Mouse (Mus musculus) macrophage (primary cell): ENCODE results near the gene Lck. TPM values are rescaled to one million over a fixed set of nuclear protein-coding genes. Genes with fewer than 3 reads are reported as not detected.
"Not testable (repeated sequence)": the region's sequence is repeated elsewhere in the genome, so short reads cannot be mapped to it uniquely, and the experiment has no call there.

ENCODE experiments used
- H3K27ac ChIP-seq: fragments of 350-480 bp; formaldehyde crosslinking; 2 replicates; pipeline ENCODE4 v1.9.0; 2021
- H3K36me3 ChIP-seq: fragments of 350-480 bp; formaldehyde crosslinking; 2 replicates; pipeline ENCODE4 v1.9.0; 2021; ENCODE audit errors: inconsistent target
- H3K4me3 ChIP-seq: fragments of 350-480 bp; formaldehyde crosslinking; 2 replicates; pipeline ENCODE4 v1.9.0; 2021; ENCODE audit errors: inconsistent target
- H3K79me2 ChIP-seq: fragments of 350-480 bp; formaldehyde crosslinking; 2 replicates; pipeline ENCODE4 v1.9.0; 2021; ENCODE audit errors: inconsistent target
- WGBS: methylation state at CpG from one replicate; pipeline ENCODE4 v1.1.7; 2026; ENCODE audit warnings: inconsistent platforms; ENCODE audit not compliant: missing documents; 5-methylcytosine and 5-hydroxymethylcytosine counted together
- polyA plus RNA-seq: library from polyadenylated mRNA; stranded (reverse); fragments of 250-400 nt; gene quantifications from 3 replicates; pipeline ENCODE4 v1.2.4, GENCODE M21; 2018; ENCODE audit warnings: inconsistent platforms

The Lck gene
- polyA plus RNA-seq, 1 experiment from 2014 or later = 0.57 TPM

- WGBS = 72% methylated on average over 4 of the region's 6 CpGs
- H3K27ac ChIP-seq, H3K4me3 ChIP-seq, H3K79me2 ChIP-seq, H3K36me3 ChIP-seq: not testable (repeated sequence)
These were observed 18.9 kb downstream of the Lck start for GRCm38 (mm10) chr4:129554512-129554911.

DNA sequence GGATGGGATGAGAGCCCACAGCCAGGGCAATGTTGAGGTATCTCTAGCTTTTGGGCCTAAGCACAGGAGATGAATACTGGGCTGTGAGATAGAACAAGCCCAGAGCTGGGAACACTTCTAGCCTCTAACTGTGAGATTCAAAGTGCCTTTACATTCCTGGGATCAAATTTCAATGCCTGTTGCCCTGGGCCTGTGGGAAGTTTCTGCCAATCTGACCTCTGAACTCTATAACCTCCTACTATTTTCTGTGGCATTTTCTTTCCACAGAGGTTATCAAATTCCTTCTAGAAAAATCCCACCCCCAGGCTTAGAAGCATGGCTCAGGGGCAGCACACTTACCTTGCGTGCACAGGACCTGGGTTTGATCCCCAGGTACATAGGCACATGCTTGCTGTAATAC is 23.1 kb downstream of the Lck start:
- Histone ChIP-seq H3K4me3 (no peak overlapping the region), H3K27ac (no peak overlapping the region), H3K36me3 (no peaks in the 10 kb centered on the region), H3K79me2 (no peaks in the 10 kb centered on the region)
- 92% methylated on average over 1 of the region's 1 CpGs for WGBS

DNA sequence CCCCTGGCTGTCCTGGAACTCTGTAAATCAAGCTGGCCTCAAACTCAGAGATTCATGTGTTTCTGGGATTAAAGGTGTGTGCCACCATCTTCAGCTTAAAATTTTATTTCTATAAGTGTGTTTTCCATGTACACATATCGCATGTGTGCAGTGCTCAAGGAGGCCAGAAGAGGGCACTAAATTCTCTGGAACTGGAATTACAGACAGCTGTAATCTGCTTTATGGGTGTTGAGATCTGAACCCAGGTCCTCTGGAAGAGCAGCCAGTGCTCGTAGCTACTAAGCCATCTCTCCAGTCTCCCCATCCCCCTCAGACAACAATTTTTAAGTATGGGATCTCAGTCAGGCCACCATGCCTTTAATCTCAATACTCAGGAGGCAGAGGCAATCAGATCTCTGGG is 24.1 kb downstream of the Lck start:
- Histone ChIP-seq H3K79me2 (no peaks in the 10 kb centered on the region), H3K36me3 (no peaks in the 10 kb centered on the region), H3K4me3 (no peak overlapping the region), H3K27ac (no peak overlapping the region)
- WGBS = 78% methylated on average over 2 of the region's 2 CpGs

- H3K79me2 ChIP-seq, H3K27ac ChIP-seq, H3K4me3 ChIP-seq, H3K36me3 ChIP-seq: not testable (repeated sequence)
- 87% methylated on average over 4 of the region's 4 CpGs for WGBS
These were observed 25.8 kb downstream of the Lck start for GRCm38 (mm10) chr4:129547631-129548030.

DNA sequence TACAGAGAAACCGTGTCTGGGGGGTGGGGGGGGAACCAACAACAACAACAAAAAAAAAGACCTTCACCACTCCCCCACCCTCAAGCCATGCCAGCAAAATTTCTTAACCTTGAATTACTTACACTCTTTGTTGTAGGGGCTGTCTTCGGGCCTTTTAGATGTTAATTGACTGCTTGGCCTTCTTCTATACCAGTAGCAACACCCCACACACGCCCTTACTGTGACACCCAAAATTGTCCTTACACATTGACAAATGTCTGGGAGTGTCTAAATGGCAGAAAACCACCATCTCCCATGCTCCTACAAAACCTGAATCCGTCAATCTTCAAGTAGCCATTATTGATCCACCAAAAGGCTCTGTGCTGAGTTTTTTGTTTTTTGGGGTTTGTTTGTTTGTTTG is 29.3 kb downstream of the Lck start:
- peaks cover 33% of the 10 kb centered on the region for H3K79me2 ChIP-seq
- no peaks in the 10 kb centered on the region for H3K36me3 ChIP-seq
- H3K4me3 ChIP-seq = no peak overlapping the region
- 98% methylated on average over 4 of the region's 4 CpGs for WGBS
- no peak overlapping the region for H3K27ac ChIP-seq

- Histone ChIP-seq H3K27ac (peak within 1 kb of the TSS; percentile 69), H3K4me3 (peak within 1 kb of the TSS; percentile 96), H3K79me2 (peaks cover 48% of the 10 kb centered on the region), H3K36me3 (no peaks in the 10 kb centered on the region)
- WGBS = under 1% methylated on average over 45 of the region's 46 CpGs
These were observed 30.8 kb downstream of the Lck start, which contains the start of gene Hdac1 for GRCm38 (mm10) chr4:129542592-129543141. TSS of gene Hdac1 (minus strand) at chr4:129542713.

GRCm38 (mm10) chr4:129541868-129542591 is 31.4 kb downstream of the Lck start:
- no peaks in the 10 kb centered on the region for H3K36me3 ChIP-seq

GRCm38 (mm10) chr4:129540012-129540411 is 33.4 kb downstream of the Lck start:
- H3K36me3 ChIP-seq = no peaks in the 10 kb centered on the region
- WGBS = 98% methylated on average over 5 of the region's 6 CpGs
- H3K79me2 ChIP-seq = peaks cover 73% of the 10 kb centered on the region
- no peak overlapping the region for H3K27ac ChIP-seq
- no peak overlapping the region for H3K4me3 ChIP-seq

More at GRCm38 (mm10) chr4:129541868-129542591, 31.4 kb downstream of the Lck start:
- peak overlapping the region; percentile 96 for H3K4me3 ChIP-seq
- under 1% methylated on average over 28 of the region's 30 CpGs for WGBS
- peak overlapping the region; percentile 63 for H3K27ac ChIP-seq
- H3K79me2 ChIP-seq = peaks cover 54% of the 10 kb centered on the region

DNA sequence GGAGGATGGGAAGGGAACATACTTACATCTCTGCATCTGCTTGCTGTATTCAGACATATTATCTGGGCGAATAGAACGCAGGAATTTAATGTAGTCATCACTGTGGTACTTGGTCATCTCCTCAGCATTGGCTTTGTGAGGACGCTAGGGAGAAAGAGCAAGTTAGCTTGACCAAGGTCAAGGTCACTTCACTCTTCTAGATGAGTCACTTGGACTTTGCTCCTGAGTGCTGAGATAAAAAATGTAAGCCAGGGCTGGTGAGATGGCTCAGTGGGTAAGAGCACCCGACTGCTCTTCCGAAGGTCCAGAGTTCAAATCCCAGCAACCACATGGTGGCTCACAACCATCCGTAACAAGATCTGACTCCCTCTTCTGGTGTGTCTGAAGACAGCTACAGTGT is 44.5 kb downstream of the Lck start:
- not testable (repeated sequence) for H3K27ac ChIP-seq
- 92% methylated on average over 3 of the region's 6 CpGs for WGBS

GRCm38 (mm10) chr4:129525889-129526288 is 47.6 kb downstream of the Lck start:
- whole genome bisulfite sequencing = 85% methylated on average over 3 of the region's 3 CpGs
- peaks cover 60% of the 10 kb centered on the region for H3K36me3 ChIP-seq
- H3K79me2 ChIP-seq = no peaks in the 10 kb centered on the region; the same call in 1 of the 2 replicates
- H3K4me3 ChIP-seq = no peak overlapping the region
- no peak overlapping the region for H3K27ac ChIP-seq

More for the DNA sequence above, 44.5 kb downstream of the Lck start:
- peaks cover 45% of the 10 kb centered on the region for H3K36me3 ChIP-seq
- not testable (repeated sequence) for H3K4me3 ChIP-seq, H3K79me2 ChIP-seq

GRCm38 (mm10) chr4:129525338-129525737 is 48.1 kb downstream of the Lck start:
- 86% methylated on average over 5 of the region's 5 CpGs for WGBS
- Histone ChIP-seq H3K4me3 (no peak overlapping the region), H3K79me2 (no peaks in the 10 kb centered on the region; the same call in 1 of the 2 replicates), H3K27ac (no peak overlapping the region), H3K36me3 (peaks cover 64% of the 10 kb centered on the region)

DNA sequence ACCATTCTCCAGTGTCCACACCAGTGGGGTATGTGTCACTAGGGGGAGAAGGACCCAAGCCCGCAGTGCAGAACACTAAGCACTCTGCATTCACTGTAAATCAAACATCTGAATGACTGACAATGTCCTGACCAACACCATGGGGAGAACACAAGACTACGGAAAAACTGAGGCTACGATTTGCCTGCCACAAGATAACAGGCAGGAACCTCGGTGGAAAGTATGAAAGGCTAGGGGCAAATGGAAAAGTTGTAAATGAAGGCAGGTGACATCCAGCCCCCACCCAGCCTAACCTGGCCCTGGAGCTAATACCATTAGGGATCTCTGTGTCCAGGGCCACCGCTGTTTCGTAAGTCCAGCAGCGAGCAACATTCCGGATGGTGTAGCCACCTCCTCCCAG is 54.9 kb downstream of the Lck start:
- H3K79me2 ChIP-seq = peaks cover 6% of the 10 kb centered on the region; the same call in 1 of the 2 replicates
- 93% methylated on average over 8 of the region's 8 CpGs for WGBS
- H3K4me3 ChIP-seq = no peak overlapping the region
- H3K36me3 ChIP-seq = peaks cover 51% of the 10 kb centered on the region
- no peak overlapping the region for H3K27ac ChIP-seq

- peaks cover 36% of the 10 kb centered on the region for H3K36me3 ChIP-seq
- no peak overlapping the region for H3K4me3 ChIP-seq
- peaks cover 6% of the 10 kb centered on the region; the same call in 1 of the 2 replicates for H3K79me2 ChIP-seq
- WGBS = 89% methylated on average over 2 of the region's 2 CpGs
- no peak overlapping the region for H3K27ac ChIP-seq
These were observed 56.5 kb downstream of the Lck start for GRCm38 (mm10) chr4:129516925-129517324.

DNA sequence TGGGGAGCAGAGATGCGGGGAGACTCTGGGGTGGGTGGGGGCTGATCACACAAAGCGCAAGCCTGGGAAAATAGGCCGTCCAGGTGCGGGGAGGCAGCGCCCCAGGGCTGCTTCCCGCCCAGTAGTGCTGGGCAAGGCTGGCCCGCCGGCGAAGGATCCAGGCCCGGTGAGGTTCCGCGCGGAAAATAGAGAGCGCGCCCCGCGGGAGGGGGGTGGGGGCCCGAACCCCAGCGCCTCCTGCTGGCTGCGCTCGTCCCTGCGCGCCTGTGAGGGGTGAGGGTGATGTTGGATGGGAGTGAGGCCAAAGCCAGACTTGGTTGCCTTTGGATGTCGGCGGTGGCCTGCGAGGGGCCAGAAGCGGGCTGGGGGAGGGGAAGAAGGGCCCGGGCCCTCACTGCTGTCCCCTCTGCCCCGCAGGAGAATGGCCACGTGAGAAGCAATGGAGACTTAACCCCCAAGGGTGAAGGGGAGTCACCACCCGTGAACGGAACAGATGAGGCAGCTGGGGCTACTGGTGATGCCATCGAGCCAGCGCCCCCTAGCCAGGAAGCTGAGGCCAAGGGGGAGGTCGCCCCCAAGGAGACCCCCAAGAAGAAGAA is 59.0 kb downstream of the Lck start:
- no peak overlapping the region; the same call in 1 of the 2 replicates for H3K4me3 ChIP-seq
- peaks cover 6% of the 10 kb centered on the region; the same call in 1 of the 2 replicates for H3K79me2 ChIP-seq
- peaks cover 19% of the 10 kb centered on the region; the same call in 1 of the 2 replicates for H3K36me3 ChIP-seq
- WGBS = 5% methylated on average over 32 of the region's 35 CpGs
- no peak overlapping the region for H3K27ac ChIP-seq

- H3K4me3 ChIP-seq = no peak overlapping the region; the same call in 1 of the 2 replicates
- peaks cover 6% of the 10 kb centered on the region; the same call in 1 of the 2 replicates for H3K79me2 ChIP-seq
- no peak overlapping the region for H3K27ac ChIP-seq
- 2% methylated on average over 38 of the region's 57 CpGs for WGBS
- H3K36me3 ChIP-seq = peaks cover 18% of the 10 kb centered on the region; the same call in 1 of the 2 replicates
These were observed 59.5 kb downstream of the Lck start for GRCm38 (mm10) chr4:129513891-129514290.
